Mouse (Mus musculus): Measurements from ENCODE around the gene Ugt1a8. TPM values are rescaled to one million over a fixed set of nuclear protein-coding genes. Genes with fewer than 3 reads are reported as not detected.

Gene Ugt1a8
- total and polyA plus RNA-seq, 2 experiments from 2014 or later: not detected

GRCm38 (mm10) chr1:88262255-88262654 lies 174.6 kb downstream of the Ugt1a8 start:
- Histone ChIP-seq H3K9ac (replicated peaks; ENCODE audit: low read length) (no peak overlapping the region), H3K4me3 (ENCODE audit: low read length) (no peak overlapping the region), H3K4me1 (ENCODE audit: insufficient read depth, low read length) (no peaks in the 10 kb centered on the region), H3K36me3 (ENCODE audit: insufficient read depth, low read length) (peaks cover 66% of the 10 kb centered on the region), H3K4me2 (ENCODE audit: low read depth, low read length) (no peak overlapping the region), H3K27ac (no peak overlapping the region), H3K9me3 (ENCODE audit: low read length) (peaks cover 2% of the 10 kb centered on the region; the same call in 1 of the 2 replicates), H3K27me3 (ENCODE audit: insufficient read depth, low read length) (no peaks in the 10 kb centered on the region)
- 80% methylated on average over 4 of the region's 4 CpGs for WGBS
- peak; percentile 75 for DNase-seq (ENCODE audit: low spot score)
- ATAC-seq: no peak
- no peak for TF ChIP-seq CTCF (IDR thresholded peaks at IDR 0.05; ENCODE audit: low read depth)

- Histone ChIP-seq H3K4me1 (ENCODE audit: insufficient read depth, low read length) (no peaks in the 10 kb centered on the region), H3K4me2 (ENCODE audit: low read depth, low read length) (no peak overlapping the region), H3K36me3 (ENCODE audit: insufficient read depth, low read length) (peaks cover 73% of the 10 kb centered on the region), H3K27ac (no peak overlapping the region), H3K27me3 (ENCODE audit: insufficient read depth, low read length) (no peaks in the 10 kb centered on the region), H3K9ac (replicated peaks; ENCODE audit: low read length) (no peak overlapping the region), H3K9me3 (ENCODE audit: low read length) (no peaks in the 10 kb centered on the region), H3K4me3 (ENCODE audit: low read length) (no peak overlapping the region)
- no peak for TF ChIP-seq CTCF (IDR thresholded peaks at IDR 0.05; ENCODE audit: low read depth)
- no peak for ATAC-seq
- WGBS: 76% methylated on average over 6 of the region's 6 CpGs
- no peak for DNase-seq (ENCODE audit: low spot score)
Measured at GRCm38 (mm10) chr1:88262961-88263360, 175.3 kb downstream of the Ugt1a8 start.

- no peaks in the 10 kb centered on the region for H3K27me3 ChIP-seq (ENCODE audit: insufficient read depth, low read length)
- no peak overlapping the region for H3K27ac ChIP-seq
- H3K4me3 ChIP-seq (ENCODE audit: low read length): no peak overlapping the region
- H3K4me2 ChIP-seq (ENCODE audit: low read depth, low read length): no peak overlapping the region
- DNase-seq (ENCODE audit: low spot score): no peak
- no peak overlapping the region for H3K9ac ChIP-seq (replicated peaks; ENCODE audit: low read length)
- ATAC-seq: no peak
- no peaks in the 10 kb centered on the region for H3K9me3 ChIP-seq (ENCODE audit: low read length)
- 94% methylated on average over 5 of the region's 5 CpGs for WGBS
- H3K36me3 ChIP-seq (ENCODE audit: insufficient read depth, low read length): peaks cover 81% of the 10 kb centered on the region
- H3K4me1 ChIP-seq (ENCODE audit: insufficient read depth, low read length): no peaks in the 10 kb centered on the region
- no peak for TF ChIP-seq CTCF (IDR thresholded peaks at IDR 0.05; ENCODE audit: low read depth)
Measured at GRCm38 (mm10) chr1:88263778-88264177, 176.2 kb downstream of the Ugt1a8 start.

- Histone ChIP-seq H3K4me1 (ENCODE audit: insufficient read depth, low read length) (no peaks in the 10 kb centered on the region), H3K4me2 (ENCODE audit: low read depth, low read length) (no peak overlapping the region), H3K36me3 (ENCODE audit: insufficient read depth, low read length) (peaks cover 87% of the 10 kb centered on the region), H3K9me3 (ENCODE audit: low read length) (no peaks in the 10 kb centered on the region), H3K27ac (no peak overlapping the region), H3K27me3 (ENCODE audit: insufficient read depth, low read length) (no peaks in the 10 kb centered on the region), H3K4me3 (ENCODE audit: low read length) (no peak overlapping the region), H3K9ac (replicated peaks; ENCODE audit: low read length) (no peak overlapping the region)
- 91% methylated on average over 7 of the region's 7 CpGs for WGBS
- ATAC-seq (no peak), DNase-seq (ENCODE audit: low spot score) (no peak)
- TF ChIP-seq CTCF (IDR thresholded peaks at IDR 0.05; ENCODE audit: low read depth): no peak
Measured at GRCm38 (mm10) chr1:88264237-88264868, 176.7 kb downstream of the Ugt1a8 start.

- ATAC-seq: no peak
- no peak overlapping the region for H3K27ac ChIP-seq
- no peaks in the 10 kb centered on the region for H3K9me3 ChIP-seq (ENCODE audit: low read length)
- WGBS: 75% methylated on average over 4 of the region's 4 CpGs
- H3K4me3 ChIP-seq (ENCODE audit: low read length): no peak overlapping the region
- no peak for DNase-seq (ENCODE audit: low spot score)
- no peaks in the 10 kb centered on the region for H3K4me1 ChIP-seq (ENCODE audit: insufficient read depth, low read length)
- H3K4me2 ChIP-seq (ENCODE audit: low read depth, low read length): no peak overlapping the region
- no peak for TF ChIP-seq CTCF (IDR thresholded peaks at IDR 0.05; ENCODE audit: low read depth)
- H3K36me3 ChIP-seq (ENCODE audit: insufficient read depth, low read length): peaks cover 92% of the 10 kb centered on the region
- no peaks in the 10 kb centered on the region for H3K27me3 ChIP-seq (ENCODE audit: insufficient read depth, low read length)
- no peak overlapping the region for H3K9ac ChIP-seq (replicated peaks; ENCODE audit: low read length)
Measured at GRCm38 (mm10) chr1:88264869-88265240, 177.2 kb downstream of the Ugt1a8 start.

- no peak overlapping the region for H3K9ac ChIP-seq (replicated peaks; ENCODE audit: low read length)
- no peak overlapping the region for H3K27ac ChIP-seq
- peaks cover 87% of the 10 kb centered on the region for H3K36me3 ChIP-seq (ENCODE audit: insufficient read depth, low read length)
- H3K4me3 ChIP-seq (ENCODE audit: low read length): no peak overlapping the region
- H3K9me3 ChIP-seq (ENCODE audit: low read length): no peaks in the 10 kb centered on the region
- 89% methylated on average over 13 of the region's 13 CpGs for WGBS
- TF ChIP-seq CTCF (IDR thresholded peaks at IDR 0.05; ENCODE audit: low read depth): no peak
- H3K4me2 ChIP-seq (ENCODE audit: low read depth, low read length): no peak overlapping the region
- H3K4me1 ChIP-seq (ENCODE audit: insufficient read depth, low read length): no peaks in the 10 kb centered on the region
- ATAC-seq (no peak), DNase-seq (ENCODE audit: low spot score) (no peak)
- H3K27me3 ChIP-seq (ENCODE audit: insufficient read depth, low read length): no peaks in the 10 kb centered on the region
Measured at GRCm38 (mm10) chr1:88266123-88266522, 178.5 kb downstream of the Ugt1a8 start.

- Histone ChIP-seq H3K9ac (replicated peaks; ENCODE audit: low read length) (no peak overlapping the region), H3K9me3 (ENCODE audit: low read length) (no peaks in the 10 kb centered on the region), H3K4me1 (ENCODE audit: insufficient read depth, low read length) (no peaks in the 10 kb centered on the region), H3K36me3 (ENCODE audit: insufficient read depth, low read length) (peaks cover 76% of the 10 kb centered on the region), H3K27me3 (ENCODE audit: insufficient read depth, low read length) (no peaks in the 10 kb centered on the region), H3K27ac (no peak overlapping the region), H3K4me2 (ENCODE audit: low read depth, low read length) (no peak overlapping the region), H3K4me3 (ENCODE audit: low read length) (no peak overlapping the region)
- no peak for DNase-seq (ENCODE audit: low spot score)
- 94% methylated on average over 6 of the region's 6 CpGs for WGBS
- no peak for ATAC-seq
- no peak for TF ChIP-seq CTCF (IDR thresholded peaks at IDR 0.05; ENCODE audit: low read depth)
Measured at GRCm38 (mm10) chr1:88267489-88267888, 179.9 kb downstream of the Ugt1a8 start.

All from hindbrain, postnatal 0 days (tissue).